Mouse (Mus musculus): Measurements from ENCODE around the gene Arg2.
A peak's percentile ranks its signal among the peaks of the same experiment; 100 is the strongest.
"Not testable (repeated sequence)": the region's sequence is repeated elsewhere in the genome, so short reads cannot be mapped to it uniquely, and the experiment has no call there.

Gene Arg2

DNA sequence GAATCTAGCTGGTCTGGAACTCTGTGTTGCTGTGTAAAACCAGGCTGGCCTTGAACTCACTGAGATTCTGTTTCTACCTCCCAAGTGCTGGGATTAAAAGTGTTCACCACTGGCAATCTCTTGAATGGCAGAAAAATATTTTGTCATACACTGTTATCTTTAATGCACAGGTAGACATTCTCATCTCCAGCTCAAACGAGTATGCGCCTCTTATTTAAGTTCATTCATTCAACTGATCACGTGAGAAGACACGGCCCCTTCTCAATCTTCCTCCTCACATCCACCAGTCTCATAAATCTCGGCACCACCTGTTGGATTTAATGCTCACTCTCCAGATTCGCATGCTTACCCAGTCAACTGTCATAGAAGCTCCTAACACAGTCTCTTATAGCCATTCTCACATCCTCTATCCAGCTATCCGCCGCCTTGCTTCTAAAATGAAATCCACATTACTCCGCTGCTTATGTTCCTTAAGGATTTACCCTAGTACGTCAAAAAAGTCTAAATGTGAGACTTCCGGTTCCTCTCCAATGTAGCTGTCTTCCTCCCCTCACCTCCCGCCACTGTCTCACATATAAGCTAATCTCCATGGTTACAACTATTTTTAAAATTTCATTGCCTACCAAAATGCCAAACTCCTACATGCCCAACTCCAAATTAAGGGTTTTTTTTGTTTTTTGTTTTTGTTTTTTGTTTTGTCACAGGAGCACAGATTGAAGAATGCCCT lies 40.9 kb downstream of the Arg2 start:
- DNase-seq, result no peak

DNA sequence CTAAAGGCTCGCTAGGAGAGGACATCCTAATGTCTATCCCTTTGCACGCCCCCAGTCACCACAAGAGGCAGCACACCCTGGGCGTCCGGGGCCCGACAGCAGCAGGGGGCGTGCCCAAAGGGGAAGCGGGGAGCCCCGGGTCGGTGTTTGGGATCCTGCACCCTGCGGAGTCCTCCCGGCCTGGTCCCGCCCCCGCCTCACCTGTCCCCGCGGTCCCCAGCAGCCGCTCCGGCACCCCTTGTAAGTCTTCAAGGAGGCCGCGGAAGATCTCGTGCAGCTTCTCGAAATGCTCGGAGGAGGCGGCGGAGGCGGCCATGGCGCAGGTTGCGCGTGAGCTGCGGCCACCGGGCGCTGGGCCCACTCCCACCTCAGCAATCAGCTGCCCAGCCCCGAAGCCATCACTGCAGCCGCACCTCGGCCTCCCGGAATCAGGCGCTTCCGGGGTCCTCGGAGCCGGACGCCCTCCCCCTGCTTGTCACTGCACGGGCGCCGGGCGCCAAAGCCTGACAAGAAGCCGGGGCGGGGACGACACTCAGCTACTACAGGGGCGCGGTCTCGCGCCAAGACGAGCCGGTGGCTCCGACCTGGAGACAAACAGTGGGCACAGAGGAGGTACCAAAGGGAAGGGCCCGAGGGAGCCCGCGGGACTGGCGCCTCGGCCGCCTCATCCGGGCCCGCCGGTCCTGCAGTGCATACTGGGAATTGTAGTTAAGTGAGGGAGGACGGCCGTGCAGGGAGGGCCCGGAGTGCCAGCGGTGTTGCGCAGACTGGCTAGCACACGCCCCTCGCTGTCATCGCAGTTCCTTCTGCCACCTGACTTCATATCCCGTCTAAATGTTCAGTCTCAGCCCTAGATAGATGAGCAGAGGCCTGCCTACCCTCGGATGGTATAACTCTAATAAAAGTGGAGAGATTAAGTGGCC lies 41.7 kb downstream of the Arg2 start, which contains the start of gene Vti1b:
Gene Vti1b, minus strand, starts transcription at position 649 of the 923 bp plus-strand sequence.
- peak; percentile 94 for DNase-seq

- DNase-seq, result no peak
These were observed 43.1 kb downstream of the Arg2 start for GRCm38 (mm10) chr12:79173721-79174120.

GRCm38 (mm10) chr12:79175998-79176397 lies 45.4 kb downstream of the Arg2 start:
- DNase-seq, result no peak

GRCm38 (mm10) chr12:79185160-79185559 lies 54.6 kb downstream of the Arg2 start:
- DNase-seq, result not testable (repeated sequence)

- peak; percentile 69 for DNase-seq
These were observed 60.5 kb downstream of the Arg2 start for GRCm38 (mm10) chr12:79190931-79191673.

DNA sequence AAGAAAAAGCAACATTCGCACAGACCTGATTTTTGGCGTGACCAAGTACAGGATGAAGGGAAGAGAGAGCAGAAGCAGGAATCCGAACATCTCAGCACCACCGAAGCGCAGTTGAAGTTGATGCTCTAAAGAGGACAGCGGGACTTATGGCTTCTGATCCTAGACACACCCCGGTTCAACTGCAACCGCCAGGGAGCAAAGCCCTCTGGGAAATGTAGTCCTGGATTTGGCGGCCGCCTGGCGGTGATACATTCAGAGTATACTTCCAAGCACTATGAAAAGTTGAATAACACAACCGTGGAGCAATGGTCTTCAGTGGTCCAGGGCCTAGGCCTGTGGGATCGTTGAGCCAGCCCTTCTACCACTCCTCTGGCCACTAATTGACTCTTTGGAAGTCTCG lies 61.1 kb downstream of the Arg2 start:
- DNase-seq, result peak; percentile 82

DNA sequence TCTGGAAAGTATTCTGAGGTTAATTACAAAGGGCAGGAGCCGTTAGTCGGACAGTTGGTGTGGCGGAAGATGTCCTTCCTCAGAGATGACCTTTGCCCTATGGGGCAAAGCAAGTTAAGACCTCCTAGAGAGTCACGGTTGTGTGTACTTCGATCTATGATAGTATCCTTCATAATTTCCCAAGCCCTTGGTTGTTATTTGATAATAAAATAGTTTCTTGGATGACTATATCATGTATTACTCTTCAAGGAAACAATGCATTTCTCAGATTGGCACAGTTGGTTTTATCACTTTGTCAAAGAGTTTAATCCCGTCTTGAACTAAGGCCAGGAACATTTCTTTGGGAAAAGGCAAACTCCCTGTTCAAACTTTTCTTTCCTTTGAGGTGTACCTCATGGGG lies 61.6 kb downstream of the Arg2 start, which contains the start of gene Rdh11:
Gene Rdh11, minus strand, starts transcription at position 101 of the 400 bp plus-strand sequence.
- no peak for DNase-seq

- peak; percentile 84 for DNase-seq
These were observed 62.9 kb downstream of the Arg2 start for GRCm38 (mm10) chr12:79193441-79193840.

DNA sequence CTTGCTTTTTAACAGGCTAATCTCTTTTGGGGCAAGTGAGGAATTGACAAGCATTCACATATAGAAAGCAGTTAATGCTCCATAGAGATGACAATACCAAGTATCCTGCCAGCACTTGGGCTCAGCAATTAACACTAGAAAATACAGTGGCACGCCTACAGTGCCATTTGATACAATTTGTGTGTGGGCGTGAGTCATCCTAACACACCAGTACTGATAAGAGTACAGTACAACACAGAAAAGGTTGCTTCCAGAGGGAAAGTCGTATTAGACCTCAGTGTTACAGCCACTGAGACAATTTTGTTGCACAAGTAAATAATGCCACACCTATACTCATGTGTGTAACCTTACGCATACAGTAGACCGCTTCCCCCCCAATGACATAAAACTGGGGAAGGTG lies 66.5 kb downstream of the Arg2 start:
- no peak for DNase-seq

GRCm38 (mm10) chr12:79201882-79202281 lies 71.3 kb downstream of the Arg2 start:
- DNase-seq, result no peak

Data from kidney, postnatal 14 days (tissue).